Mouse (Mus musculus) midbrain, embryonic 15.5 days (tissue): ENCODE results near the gene Pla2g3. TPM values are rescaled to one million over a fixed set of nuclear protein-coding genes. Genes with fewer than 3 reads are reported as not detected.

Experiments
- ATAC-seq: fragments of 200-750 bp; cut with Nextera tagmentation; replicated peaks from 2 replicates; pipeline ENCODE4 v1.8.0; 2017; ENCODE audit warnings: moderate TSS enrichment
- H3K27ac ChIP-seq: fragments of 300-500 bp; sonication (generic); 2 replicates; pipeline ENCODE4 v1.5.1; 2015; ENCODE audit warnings: mild to moderate bottlenecking, inconsistent platforms
- H3K27me3 ChIP-seq: fragments of 300-500 bp; sonication (generic); replicated peaks from 2 replicates; pipeline ENCODE4 v1.6.1; 2015; ENCODE audit warnings: inconsistent platforms
- H3K36me3 ChIP-seq: fragments of 300-500 bp; sonication (generic); replicated peaks from 2 replicates; pipeline ENCODE4 v1.6.1; 2015; ENCODE audit warnings: inconsistent platforms
- H3K4me1 ChIP-seq: fragments of 300-500 bp; sonication (generic); 2 replicates; pipeline ENCODE4 v1.6.1; 2015; ENCODE audit warnings: inconsistent platforms
- H3K4me2 ChIP-seq: fragments of 300-500 bp; sonication (generic); 2 replicates; pipeline ENCODE4 v1.6.1; 2015; ENCODE audit warnings: inconsistent platforms, mild to moderate bottlenecking, moderate library complexity
- H3K4me3 ChIP-seq: fragments of 300-500 bp; sonication (generic); 2 replicates; pipeline ENCODE4 v1.5.1; 2015; ENCODE audit warnings: mild to moderate bottlenecking, inconsistent platforms
- H3K9ac ChIP-seq: fragments of 300-500 bp; sonication (generic); 2 replicates; pipeline ENCODE4 v1.6.1; 2015; ENCODE audit warnings: mild to moderate bottlenecking, inconsistent platforms
- H3K9me3 ChIP-seq: fragments of 300-500 bp; sonication (generic); 2 replicates; pipeline ENCODE4 v1.6.1; 2016; ENCODE audit warnings: inconsistent platforms
- WGBS: fragments of 180-500 bp; shearing (Covaris S2); methylation state at CpG from one replicate; pipeline ENCODE4 v1.1.7; 2015; ENCODE audit warnings: mixed read lengths; 5-methylcytosine and 5-hydroxymethylcytosine counted together
- polyA plus RNA-seq: library from polyadenylated mRNA; unstranded; fragments of >200 nt; fragmentation: Nextera tagmentation; extraction: Ambion mirVana; gene quantifications from 2 replicates; pipeline ENCODE4 v1.2.1, GENCODE M21; 2015

Pla2g3 gene
- polyA plus RNA-seq, 1 experiment from 2014 or later, result 1.3 TPM

- H3K4me1 ChIP-seq, result no peaks in the 10 kb centered on the region
- 71% methylated on average over 2 of the region's 2 CpGs for WGBS
- H3K9me3 ChIP-seq, result no peaks in the 10 kb centered on the region
- no peaks in the 10 kb centered on the region for H3K36me3 ChIP-seq
- no peak overlapping the region for H3K9ac ChIP-seq
- no peak overlapping the region for H3K4me2 ChIP-seq
- H3K27me3 ChIP-seq, result no peaks in the 10 kb centered on the region
- no peak overlapping the region for H3K4me3 ChIP-seq
- ATAC-seq, result no peak
- H3K27ac ChIP-seq, result no peak overlapping the region
Measured at GRCm38 (mm10) chr11:3547047-3547446, 59.0 kb downstream of the Pla2g3 start.

- no peak overlapping the region for H3K4me3 ChIP-seq
- no peaks in the 10 kb centered on the region for H3K4me1 ChIP-seq
- H3K9ac ChIP-seq, result no peak overlapping the region
- 34% methylated on average over 6 of the region's 6 CpGs for WGBS
- no peak overlapping the region for H3K4me2 ChIP-seq
- no peaks in the 10 kb centered on the region for H3K27me3 ChIP-seq
- H3K36me3 ChIP-seq, result no peaks in the 10 kb centered on the region
- H3K27ac ChIP-seq, result no peak overlapping the region
- no peaks in the 10 kb centered on the region for H3K9me3 ChIP-seq
- ATAC-seq, result no peak
Measured at GRCm38 (mm10) chr11:3547969-3548368, 59.9 kb downstream of the Pla2g3 start.

GRCm38 (mm10) chr11:3548564-3549295 is 60.6 kb downstream of the Pla2g3 start:
- ATAC-seq, result no peak
- no peaks in the 10 kb centered on the region for H3K4me1 ChIP-seq
- no peak overlapping the region for H3K27ac ChIP-seq
- H3K27me3 ChIP-seq, result no peaks in the 10 kb centered on the region
- H3K9ac ChIP-seq, result no peak overlapping the region
- no peaks in the 10 kb centered on the region for H3K9me3 ChIP-seq
- no peaks in the 10 kb centered on the region for H3K36me3 ChIP-seq
- H3K4me2 ChIP-seq, result no peak overlapping the region
- no peak overlapping the region for H3K4me3 ChIP-seq
- WGBS, result 60% methylated on average over 3 of the region's 3 CpGs

Other genes with a start within 250 kb of the Pla2g3 start
- gene Drg1, start 221.9 kb upstream of the Pla2g3 start, polyA plus RNA-seq, result 215 and 221 TPM in 2 replicates
- 60.9 and 63.2 TPM in 2 replicates for gene Patz1, start 199.4 kb upstream of the Pla2g3 start, polyA plus RNA-seq
- gene Pik3ip1, start 157.9 kb upstream of the Pla2g3 start, polyA plus RNA-seq, result 26.5 and 26.6 TPM in 2 replicates
- gene Limk2, start 79.1 kb upstream of the Pla2g3 start, polyA plus RNA-seq, result 173 and 193 TPM in 2 replicates
- gene Rnf185, start 35.9 kb upstream of the Pla2g3 start, polyA plus RNA-seq, result 47.2 and 48.2 TPM in 2 replicates
- gene Inpp5j, start 16.5 kb downstream of the Pla2g3 start, polyA plus RNA-seq, result 7.5 and 7.9 TPM in 2 replicates
- gene Selenom, start 26.4 kb downstream of the Pla2g3 start, polyA plus RNA-seq, result 72.7 and 75.6 TPM in 2 replicates
- 16.0 and 17.9 TPM in 2 replicates for gene Smtn, start 52.3 kb downstream of the Pla2g3 start, polyA plus RNA-seq
- gene Morc2a, start 160.9 kb downstream of the Pla2g3 start, polyA plus RNA-seq, result 39.5 and 42.5 TPM in 2 replicates